Mouse (Mus musculus): ENCODE measurements at regions not wholly inside any gene's neighbourhood (a gene's known extent, or its start where the extent isn't known, plus 50 kb on each side); places are given as distances from the start of the nearest gene placed in this dataset.

GRCm38 (mm10) chr16:78156876-78157232, 144.4 kb upstream of the Cxadr start:
- DNase-seq (ENCODE audit: inconsistent ontology term) = no peak

DNA sequence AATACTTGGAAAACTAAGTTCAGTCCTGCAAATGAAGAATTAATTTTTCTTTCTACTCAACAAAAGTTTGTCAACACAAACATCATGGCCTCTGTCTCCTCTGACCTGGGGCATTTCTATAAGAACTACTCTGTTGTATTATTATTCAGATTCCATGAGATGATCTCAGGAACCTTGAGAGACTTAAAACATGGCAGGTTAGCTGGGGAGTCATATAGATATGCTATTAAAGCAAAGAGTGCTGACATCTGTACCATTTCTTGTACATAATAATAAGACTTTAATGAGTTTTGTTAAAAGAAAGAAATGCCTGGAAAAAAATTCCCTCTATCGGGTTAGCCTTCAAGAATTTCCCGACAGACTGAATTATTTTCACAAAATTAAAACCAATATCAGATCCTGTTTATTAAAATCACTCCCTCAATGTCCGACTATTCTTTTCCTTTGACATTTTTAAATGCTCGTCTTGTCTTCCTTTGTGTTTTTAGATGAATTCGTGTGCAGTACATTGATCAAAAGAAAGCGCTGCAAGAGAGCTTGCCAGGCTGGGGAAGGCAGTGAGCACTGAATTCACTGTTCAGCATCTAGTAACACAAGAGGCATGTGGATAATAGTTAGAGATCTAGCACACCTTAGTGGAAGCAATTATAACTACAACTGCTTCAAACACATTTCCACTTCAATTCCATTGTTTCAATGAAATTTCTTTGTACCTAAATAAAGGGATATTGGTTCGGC, 145.0 kb upstream of the Cxadr start:
- DNase-seq (ENCODE audit: inconsistent ontology term) = peak; percentile 74

GRCm38 (mm10) chr16:78153899-78154605, 147.2 kb upstream of the Cxadr start:
- DNase-seq (ENCODE audit: inconsistent ontology term) = no peak

GRCm38 (mm10) chr16:78144146-78144545, 157.1 kb upstream of the Cxadr start:
- DNase-seq (ENCODE audit: inconsistent ontology term) = no peak

GRCm38 (mm10) chr16:78135501-78135900, 165.8 kb upstream of the Cxadr start:
- no peak for DNase-seq (ENCODE audit: inconsistent ontology term)

- DNase-seq (ENCODE audit: inconsistent ontology term) = no peak
These were observed 166.8 kb upstream of the Cxadr start for GRCm38 (mm10) chr16:78134531-78134930.

DNA sequence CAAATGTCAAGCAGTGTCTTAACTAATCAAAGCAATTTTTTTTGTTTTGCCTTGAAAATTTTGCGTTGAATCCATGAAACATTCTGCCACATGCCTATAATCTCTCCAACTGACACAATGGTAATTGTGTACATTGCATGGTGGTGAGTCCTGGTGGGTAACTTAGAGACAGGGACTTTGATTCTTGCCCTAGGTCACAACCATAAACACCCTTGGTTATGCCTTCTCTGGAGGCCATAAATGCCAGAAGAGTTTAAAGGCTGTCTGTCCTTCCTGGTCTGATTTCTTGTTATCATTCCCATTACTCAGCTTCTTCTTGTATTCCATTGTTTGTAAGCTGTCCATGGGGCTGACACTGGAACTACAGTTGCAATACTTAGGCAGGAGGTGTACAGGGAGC, 179.6 kb upstream of the Cxadr start:
- DNase-seq (ENCODE audit: inconsistent ontology term) = no peak

- no peak for DNase-seq (ENCODE audit: inconsistent ontology term)
These were observed 180.9 kb upstream of the Cxadr start for GRCm38 (mm10) chr16:78120346-78120899.

DNA sequence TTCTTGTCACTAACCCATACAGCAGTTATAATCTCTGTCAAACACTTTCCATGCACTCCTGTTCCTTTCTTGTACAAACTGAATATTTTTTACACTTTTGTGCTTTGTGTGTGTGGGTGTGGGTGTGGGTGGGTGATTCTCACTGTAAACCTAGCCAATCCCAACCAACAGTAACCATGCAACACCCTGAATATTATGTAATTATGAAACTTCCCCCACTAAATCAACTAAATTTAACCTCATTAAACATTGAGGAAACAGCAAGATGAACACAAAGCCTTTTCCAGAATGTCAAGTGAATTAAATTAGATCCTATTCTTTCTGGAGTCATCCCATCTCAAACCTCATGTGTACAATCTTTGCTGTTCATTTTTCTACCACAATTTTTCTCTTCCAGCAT, 197.0 kb upstream of the Cxadr start:
- no peak for DNase-seq (ENCODE audit: inconsistent ontology term)

- DNase-seq (ENCODE audit: inconsistent ontology term) = peak; percentile 48
These were observed 199.6 kb upstream of the Cxadr start for GRCm38 (mm10) chr16:78101415-78102326.

- DNase-seq (ENCODE audit: inconsistent ontology term) = no peak
These were observed 201.4 kb upstream of the Cxadr start for GRCm38 (mm10) chr16:78099842-78100241.

- DNase-seq (ENCODE audit: inconsistent ontology term) = no peak
These were observed 202.2 kb upstream of the Cxadr start for GRCm38 (mm10) chr16:78099114-78099513.

DNA sequence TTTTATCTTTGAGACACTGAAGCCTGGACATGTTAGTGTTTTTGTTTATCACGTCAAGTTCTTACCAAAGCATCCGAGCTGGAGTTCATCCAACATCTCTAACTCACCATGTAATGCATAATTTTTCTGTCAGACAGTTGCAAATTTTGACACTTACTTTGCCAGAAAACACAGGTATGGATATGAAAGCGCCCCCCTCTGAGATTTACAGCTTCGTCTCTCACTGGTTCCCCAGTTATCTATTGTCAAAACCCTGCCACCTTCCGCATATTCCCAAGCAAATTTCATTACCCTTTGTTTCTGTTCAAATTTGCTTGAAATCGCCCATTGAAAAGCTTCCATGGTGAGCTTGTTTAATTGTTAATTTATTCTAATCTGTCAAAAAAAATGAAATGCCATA, 202.7 kb upstream of the Cxadr start:
- no peak for DNase-seq (ENCODE audit: inconsistent ontology term)

DNA sequence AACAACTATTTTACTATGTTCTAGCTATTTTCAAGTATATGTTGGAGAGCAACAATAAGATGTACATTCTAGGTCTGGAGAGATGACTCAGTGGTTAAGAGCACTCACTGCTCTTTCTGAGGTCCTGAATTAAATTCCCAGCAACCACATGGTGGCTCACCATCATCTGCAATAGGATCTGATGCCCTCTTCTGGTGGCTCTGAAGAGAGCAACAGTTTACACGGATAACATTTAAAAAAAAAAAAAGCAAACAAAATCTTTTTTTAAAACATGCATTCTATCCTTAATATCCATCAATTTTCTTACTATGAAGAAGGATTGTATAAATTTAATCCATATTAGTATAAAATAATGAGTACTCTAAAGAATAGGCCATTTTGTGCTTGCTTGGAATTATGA, 204.7 kb upstream of the Cxadr start:
- no peak for DNase-seq (ENCODE audit: inconsistent ontology term)

DNA sequence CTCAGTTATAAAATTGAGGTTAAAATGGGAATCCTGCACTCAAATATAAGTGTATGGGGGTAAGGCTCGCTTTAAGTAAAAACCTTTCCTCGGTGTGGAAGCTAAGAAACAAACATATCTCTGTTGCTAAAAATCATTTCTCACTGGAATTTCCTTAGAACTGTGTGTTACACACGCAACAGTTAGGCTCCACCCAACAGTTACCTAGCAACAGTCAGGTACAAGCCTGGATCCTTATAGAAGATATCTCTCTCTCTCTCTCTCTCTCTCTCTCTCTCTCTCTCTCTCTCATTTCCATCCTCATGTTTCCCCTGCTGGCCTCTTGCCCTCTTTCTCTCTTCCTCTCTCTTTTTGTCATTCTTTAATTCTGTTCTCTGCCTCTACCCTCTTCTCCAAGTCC, 211.1 kb upstream of the Cxadr start:
- no peak for DNase-seq (ENCODE audit: inconsistent ontology term)

- no peak for DNase-seq (ENCODE audit: inconsistent ontology term)
These were observed 233.7 kb upstream of the Cxadr start for GRCm38 (mm10) chr16:78067532-78068118.

DNA sequence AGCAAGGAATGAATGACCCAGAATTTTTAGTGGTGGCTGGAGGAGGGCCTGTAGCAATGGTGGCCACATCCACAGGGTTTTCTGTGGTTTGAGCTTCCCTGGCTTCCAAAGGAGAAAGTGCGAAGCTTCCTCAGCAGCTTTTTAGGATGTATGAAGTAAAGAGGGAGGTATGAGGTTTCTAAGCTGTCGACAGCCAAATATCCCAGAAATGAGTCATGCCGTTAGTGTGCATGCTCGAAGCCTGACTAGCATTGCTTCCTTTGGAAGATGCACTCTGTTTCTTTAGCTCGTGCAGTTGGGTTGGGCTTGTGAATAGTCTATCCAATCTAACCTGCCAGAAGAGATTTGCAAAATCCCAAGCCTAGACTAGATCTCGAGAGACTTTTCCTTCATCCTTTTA, 240.8 kb upstream of the Cxadr start:
- DNase-seq (ENCODE audit: inconsistent ontology term) = peak; percentile 79

- DNase-seq (ENCODE audit: inconsistent ontology term) = peak; percentile 79
These were observed 243.7 kb upstream of the Cxadr start for GRCm38 (mm10) chr16:78057549-78057948.

DNA sequence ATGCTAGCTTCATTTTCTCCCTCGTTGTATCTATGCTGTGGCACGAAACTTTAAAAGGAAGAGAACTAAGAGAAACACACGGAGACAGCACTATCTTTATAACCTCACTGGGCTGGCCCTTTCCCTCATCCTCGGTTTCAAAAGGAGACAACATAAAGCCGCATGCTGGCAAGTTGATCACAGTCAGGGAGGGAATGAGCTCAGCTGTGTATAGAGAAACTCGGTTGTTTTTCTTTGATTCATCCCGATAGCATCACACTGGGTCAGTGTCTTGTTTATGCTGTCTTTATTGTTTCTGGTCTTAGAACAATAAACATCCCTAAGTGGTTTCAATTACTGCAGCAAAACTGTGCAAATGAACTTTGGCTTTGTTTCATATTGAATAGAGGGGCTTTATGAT, 249.2 kb upstream of the Cxadr start:
- DNase-seq (ENCODE audit: inconsistent ontology term) = peak; percentile 31

DNA sequence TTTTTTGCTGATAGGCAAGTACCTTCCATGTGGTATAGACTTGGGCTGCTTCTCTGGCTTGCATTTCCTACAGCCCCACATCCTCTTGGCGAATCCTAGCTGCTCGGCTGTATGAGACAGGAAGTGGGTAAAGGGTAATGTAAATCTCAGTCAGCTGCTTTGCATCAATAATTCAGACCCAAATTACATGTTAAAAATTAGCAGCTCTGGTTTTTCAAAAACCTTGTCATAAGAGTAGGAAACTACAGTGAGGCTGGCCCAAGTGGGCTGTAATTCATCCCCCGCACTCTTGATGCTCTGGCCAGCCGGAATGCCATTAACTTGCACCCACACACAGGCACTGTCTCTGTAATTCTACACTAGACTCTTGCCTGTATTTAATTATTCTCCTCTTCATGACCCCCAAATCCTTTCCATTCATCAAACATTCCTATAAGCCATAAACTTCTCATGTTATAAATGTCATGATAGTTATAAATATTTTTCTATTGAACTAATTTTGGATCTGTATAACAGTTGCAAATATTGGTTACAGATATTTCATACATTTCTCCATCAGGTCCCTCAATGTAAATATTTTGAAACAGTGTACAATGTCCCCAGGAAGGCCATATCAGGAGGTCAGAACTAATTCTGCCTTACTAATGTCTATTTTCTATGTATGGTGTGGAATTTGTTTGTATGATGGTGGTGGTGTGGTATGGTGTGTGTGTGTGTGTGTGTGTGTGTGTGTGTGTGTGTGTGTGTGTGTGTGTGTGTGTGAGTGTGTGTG, 261.0 kb upstream of the Cxadr start:
- DNase-seq (ENCODE audit: inconsistent ontology term) = no peak
